Mouse (Mus musculus) kidney, adult 8-10 months (tissue): ENCODE results near the gene Llgl2.

Experiments
- DNase-seq, 2 experiments: peaks; one replicate each; pipeline ENCODE4 v3.0.0; 2022

Gene Llgl2

DNA sequence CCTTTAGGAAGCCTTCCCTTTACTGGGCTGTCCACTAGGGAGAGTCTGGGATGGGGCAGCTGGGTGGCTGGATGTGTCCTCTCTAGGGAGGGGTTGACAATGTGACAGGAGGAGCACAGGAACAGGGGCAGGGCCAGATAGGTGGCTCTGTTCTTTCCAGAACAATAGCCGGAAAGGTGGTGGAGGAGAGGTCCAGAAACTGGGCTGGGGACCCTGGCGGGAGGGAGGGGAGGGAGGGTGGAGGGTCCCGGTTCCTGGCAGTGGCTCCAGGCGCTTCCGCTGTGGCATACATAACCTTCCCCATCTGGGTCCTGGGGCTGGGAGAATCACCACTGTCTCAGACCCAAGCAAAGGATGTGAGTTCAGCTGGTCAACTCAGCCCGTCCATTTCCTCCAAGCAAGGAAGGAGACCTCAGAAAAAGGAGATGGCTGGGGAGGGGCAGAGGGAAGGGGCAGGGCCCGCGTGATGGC, 14.5 kb upstream of the Llgl2 start:
- peak; percentile 61 to 76 for DNase-seq

DNA sequence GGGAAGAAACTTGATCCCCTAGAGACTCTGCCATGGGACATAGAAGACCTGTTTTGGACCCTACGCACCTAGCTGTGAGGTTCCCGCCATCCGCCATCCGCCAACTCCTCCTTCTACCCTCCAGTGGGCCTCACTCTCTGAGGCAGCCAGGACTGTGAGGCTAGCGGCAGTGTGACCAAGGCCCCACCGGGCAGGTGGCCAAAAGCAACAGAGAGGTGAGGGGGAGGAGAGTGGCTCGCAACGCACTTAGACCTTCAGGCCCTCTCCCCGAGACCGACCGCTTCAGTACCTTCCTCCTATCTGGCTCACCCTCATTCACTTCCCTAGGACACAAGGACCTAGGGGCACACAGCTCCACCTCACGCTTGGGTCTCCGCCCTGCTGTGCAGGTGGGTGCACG, 13.5 kb upstream of the Llgl2 start:
- DNase-seq: peak; percentile 77 to 84

GRCm38 (mm10) chr11:115811381-115812093, 12.3 kb upstream of the Llgl2 start:
- no peak for DNase-seq

DNA sequence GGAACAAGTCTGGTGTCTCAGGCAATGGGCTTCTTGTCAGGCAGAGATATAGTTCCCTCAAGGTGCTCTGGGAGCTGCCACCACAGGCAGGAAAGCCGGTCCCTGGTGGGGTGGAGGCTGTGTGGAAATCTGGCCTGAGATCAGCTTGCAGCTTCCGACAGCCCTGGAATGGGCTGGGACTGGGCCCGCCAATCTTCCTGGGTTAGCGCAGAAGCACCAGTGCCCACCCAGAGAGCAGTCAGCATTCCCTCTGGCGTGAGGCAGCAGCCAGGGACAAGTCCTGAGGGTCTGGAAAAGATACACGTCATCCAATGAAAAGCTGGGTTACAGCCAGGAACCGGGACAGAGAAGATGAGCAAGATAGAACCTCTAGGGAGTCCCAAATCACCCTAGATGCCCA, 11.8 kb upstream of the Llgl2 start:
- DNase-seq: peak; percentile 57 to 72

- peak in 1 of 2 experiments; percentile 54 for DNase-seq
Observed at GRCm38 (mm10) chr11:115812533-115813420, 11.1 kb upstream of the Llgl2 start.

DNA sequence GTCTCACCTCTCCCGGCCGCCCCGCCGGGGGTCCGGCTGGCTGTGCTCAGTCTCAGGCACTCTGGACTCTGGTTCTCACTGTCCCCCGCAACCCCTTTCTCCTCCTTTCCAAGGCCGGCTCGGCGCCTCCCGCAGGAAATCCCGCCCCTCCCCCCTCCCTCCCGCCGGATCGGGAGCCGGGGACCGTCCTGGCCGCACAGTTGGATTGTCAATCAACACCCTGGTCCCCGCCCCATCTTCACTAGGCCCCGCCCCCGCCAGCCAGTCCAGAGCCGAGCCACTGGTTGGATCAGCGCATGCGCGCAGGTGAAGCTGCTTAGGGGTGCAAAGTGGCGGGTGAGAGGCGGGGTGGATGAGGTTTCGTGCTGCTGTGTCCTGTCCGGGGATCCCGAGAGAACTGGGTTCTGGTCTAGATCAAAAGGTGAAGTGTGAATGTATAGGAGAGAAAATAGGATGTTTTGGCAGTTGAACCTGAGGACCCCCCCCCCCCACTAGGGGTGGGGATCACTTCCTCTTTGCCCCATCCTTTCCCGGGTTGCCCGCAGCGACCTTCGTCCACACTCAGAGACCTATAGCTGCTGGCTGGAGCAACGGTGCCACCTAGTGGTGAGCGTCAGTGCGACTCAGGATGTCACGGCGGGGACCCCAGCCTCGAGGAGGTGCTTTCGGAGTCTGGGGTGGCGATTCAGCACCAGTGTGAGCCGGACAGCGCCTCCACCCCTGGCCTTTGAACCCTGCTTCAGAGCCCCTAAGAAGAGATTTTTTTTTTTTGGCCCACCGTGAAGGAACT, 10.1 kb upstream of the Llgl2 start, which contains the start of gene Caskin2:
Gene Caskin2 (minus strand): TSS at position 133 of the 790 bp plus-strand sequence.
- peak; percentile 96 for DNase-seq

DNA sequence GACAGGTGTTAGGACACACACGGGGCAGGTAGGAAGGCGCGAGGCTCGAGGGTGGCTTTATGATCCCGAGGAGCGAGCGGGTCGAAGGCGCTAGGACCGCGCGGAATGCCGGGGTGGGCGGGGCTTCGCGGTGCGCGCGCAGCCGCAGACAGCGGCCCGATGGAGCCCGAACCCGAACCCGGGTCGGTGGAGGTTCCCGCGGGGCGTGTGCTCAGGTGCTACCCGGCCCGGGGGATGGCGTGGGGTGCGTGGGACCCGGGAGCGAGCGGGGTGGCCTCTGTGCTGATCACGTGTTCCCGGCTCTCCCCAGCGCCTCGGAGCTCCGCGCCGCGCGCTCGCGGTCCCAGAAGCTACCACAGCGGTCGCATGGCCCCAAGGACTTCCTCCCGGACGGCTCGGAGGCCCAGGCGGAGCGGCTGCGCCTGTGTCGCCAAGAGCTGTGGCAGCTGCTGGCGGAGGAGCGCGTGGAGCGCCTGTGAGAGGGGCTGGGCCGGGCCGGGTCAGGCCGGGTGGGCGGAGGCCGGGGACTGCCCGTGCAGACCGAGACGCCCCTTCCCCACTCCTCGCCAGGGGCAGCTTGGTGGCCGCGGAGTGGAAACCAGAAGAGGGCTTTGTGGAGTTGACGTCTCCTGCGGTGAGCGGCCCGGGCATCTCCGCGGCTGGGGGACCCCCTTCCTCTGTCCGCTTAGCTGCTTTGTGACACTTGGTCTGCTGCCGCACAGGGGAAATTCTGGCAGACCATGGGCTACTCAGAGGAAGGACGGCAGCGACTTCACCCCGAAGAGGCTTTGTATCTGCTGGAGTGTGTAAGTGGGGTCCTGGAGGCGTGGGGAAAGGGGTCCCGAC, 9.0 kb upstream of the Llgl2 start, which contains the start of gene Tsen54:
Gene Tsen54 (plus strand): TSS at position 120 of the 846 bp plus-strand sequence.
- DNase-seq: peak; percentile 79 to 89

GRCm38 (mm10) chr11:115817331-115817730, 6.5 kb upstream of the Llgl2 start:
- DNase-seq: no peak

DNA sequence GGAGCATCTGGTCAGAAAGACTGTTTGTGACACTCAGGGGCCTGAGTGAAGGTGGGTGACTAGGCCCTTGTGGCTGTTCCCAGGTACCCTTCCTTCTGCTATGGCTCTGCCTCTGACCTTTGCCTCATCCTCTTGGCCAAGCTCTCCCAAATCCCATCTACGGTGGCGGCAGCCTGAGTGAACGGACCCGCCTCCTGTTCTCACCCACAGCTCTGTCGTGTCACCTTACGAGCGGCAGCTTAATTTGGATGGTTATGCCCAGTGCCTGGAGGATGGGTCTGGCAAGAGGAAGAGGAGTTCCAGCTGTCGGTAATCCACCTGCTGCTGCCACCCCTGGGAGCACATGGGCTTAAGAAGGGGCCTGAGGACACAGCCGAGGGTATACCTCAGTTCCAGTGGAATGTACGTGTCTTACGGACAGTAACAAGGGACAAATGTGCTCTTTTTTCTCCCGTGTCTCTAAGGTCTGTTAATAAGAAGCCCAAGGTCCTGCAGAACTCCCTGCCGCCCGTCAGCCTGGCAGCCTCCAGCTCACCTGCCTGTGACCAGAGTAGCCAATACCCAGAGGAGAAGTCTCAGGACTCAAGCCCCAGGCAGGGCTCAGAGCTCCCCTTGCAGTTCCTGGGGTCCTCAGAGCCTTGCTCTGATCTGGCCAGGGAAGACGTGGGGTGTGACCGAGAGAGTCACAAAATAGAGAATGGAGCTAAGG, 3.8 kb upstream of the Llgl2 start:
- DNase-seq: peak in 1 of 2 experiments; percentile 46

DNA sequence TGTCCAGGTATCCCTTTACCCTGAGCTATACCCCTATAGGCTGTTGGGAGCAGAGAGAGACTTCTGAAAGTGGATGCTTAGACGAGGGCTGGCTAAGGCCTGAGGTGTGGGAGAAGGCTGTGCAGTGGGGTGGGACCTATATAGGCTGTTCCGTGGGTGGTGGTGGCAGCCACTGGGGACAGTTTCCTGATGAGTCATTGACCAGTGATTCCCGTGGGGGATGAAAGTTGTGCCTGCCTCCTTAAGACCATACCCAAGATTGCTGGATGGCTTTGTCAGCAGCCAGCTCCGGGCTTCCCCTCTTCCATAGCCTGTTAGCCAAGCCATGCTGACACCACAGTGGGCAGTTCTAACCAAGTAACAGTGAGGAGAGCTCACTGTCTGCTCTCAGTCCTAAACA, 2.8 kb upstream of the Llgl2 start:
- no peak for DNase-seq

DNA sequence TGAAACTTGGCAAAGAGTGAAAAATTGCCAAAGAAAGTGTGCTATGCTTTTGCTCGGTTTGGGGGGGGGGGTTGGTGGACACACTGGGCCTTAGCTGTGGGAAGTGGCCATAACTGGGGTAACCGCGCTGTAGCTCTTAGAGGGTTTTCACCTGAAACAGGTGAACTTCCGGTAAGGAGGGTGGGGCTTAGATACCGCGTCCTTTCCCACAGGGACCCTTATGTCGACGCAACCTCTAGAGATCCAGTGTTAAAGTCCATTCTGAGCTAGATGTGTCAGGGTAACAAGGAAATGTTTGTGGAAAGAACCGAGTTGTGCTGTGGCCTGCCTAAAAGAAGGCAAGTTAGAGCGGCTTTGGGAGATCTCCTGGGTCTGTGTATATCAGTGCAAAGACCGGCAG, 964 bp downstream of the Llgl2 start:
- no peak for DNase-seq

DNA sequence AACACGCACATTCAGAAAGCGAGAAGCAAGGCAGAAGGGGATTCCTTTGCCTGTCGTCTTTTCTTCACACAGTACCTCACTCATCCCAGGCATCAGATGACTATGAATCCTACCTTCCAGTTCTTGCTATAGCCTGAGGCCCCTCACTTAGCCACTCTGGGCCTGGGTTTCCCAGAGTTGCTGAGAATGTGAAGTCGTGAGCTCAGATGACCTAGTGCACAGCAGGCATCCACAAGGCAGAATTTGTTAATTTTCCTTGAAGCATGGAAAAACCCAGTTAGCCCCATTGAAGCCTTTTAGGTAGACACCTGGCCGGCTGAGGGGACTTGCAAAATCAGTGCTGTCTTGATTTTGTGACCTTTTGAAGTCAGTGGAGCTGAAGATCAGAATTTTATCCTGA, 2.6 kb downstream of the Llgl2 start:
- DNase-seq: no peak

GRCm38 (mm10) chr11:115827624-115828023, 3.8 kb downstream of the Llgl2 start:
- no peak for DNase-seq

DNA sequence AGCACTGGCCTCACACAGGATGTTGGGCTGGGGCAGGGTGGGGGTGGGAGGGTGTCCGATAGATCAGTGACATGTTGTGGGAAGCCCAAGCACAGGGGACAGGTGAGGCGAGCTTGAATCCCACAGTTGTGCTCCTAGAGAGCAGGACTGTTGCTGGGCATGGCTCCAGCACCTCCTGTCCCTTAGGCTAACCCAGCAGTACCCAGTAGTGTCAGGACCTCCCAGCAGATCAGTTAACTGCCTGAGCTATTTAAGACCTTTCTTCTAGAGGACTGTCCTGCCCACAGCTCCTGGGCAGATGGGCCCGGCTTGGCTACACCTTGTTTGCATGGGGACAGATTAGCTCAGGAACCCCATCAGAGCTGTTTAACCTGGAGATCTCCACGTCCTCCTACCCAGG, 5.2 kb downstream of the Llgl2 start:
- no peak for DNase-seq

DNA sequence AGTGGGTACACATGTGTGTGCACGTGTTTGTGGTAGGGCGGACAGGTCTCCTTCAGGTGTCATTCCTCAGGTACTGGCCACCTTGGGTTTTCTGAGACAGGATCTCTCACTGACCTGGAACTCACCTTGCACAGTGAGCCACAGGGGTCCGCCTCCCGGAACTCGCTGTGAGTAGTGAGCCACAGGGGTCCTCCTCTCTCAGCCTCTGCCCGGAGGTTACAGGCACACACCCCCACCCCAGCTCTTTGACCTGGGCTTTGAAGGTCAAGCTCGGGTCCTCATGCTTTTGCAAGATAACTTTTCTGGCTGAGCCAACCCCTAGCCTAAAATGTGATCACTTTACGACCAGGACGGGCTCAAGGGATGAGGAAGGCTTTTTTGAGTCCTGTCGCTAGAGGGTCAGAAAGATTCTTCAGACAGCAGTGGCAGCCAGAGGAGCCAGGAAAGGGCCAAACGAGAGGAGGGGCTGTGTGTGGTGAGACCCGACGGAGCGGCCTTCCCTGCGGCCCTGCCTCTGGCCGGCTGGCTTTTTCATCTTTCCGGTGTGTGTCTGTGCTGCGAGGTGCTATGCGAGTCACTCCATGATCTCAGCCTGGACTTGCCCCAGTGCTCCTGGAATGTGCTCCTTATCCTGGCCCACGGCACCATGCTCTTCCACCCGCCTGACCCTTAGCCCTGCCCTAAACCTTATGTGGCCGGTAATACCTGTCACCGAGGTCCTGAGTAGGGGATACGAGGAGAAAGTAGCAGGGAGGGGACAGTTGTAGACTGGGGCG, 6.9 kb downstream of the Llgl2 start:
- DNase-seq: peak; percentile 69 to 71

GRCm38 (mm10) chr11:115831518-115831917, 7.7 kb downstream of the Llgl2 start:
- no peak for DNase-seq

DNA sequence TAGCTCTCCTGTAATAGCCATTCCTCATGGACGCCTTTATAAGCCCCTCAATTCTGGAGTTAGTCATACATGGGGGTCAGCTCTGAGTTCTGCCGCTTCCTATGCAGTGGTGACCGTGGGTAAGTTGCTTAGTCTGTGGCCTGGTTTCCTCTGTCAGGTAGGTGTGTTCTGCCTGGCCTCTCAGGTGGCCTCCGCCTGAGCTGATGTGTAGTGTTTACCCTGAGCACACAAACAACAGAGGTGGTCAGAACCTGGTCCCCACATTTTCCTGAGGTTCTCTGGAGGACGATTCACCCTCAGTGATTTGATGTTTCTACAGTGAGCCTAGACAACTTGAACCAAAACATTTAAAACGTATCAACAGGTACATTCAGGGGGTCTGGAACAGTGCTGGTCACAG, 8.2 kb downstream of the Llgl2 start:
- no peak for DNase-seq

- DNase-seq: peak; percentile 94
Observed at GRCm38 (mm10) chr11:115832523-115832922, 8.7 kb downstream of the Llgl2 start.

GRCm38 (mm10) chr11:115833021-115833513, 9.2 kb downstream of the Llgl2 start:
- DNase-seq: peak; percentile 41 to 56

- peak; percentile 55 to 65 for DNase-seq
Observed at GRCm38 (mm10) chr11:115834033-115834432, 10.2 kb downstream of the Llgl2 start.
